Mouse (Mus musculus): ENCODE results near the gene Tspan13.

The Tspan13 gene

DNA sequence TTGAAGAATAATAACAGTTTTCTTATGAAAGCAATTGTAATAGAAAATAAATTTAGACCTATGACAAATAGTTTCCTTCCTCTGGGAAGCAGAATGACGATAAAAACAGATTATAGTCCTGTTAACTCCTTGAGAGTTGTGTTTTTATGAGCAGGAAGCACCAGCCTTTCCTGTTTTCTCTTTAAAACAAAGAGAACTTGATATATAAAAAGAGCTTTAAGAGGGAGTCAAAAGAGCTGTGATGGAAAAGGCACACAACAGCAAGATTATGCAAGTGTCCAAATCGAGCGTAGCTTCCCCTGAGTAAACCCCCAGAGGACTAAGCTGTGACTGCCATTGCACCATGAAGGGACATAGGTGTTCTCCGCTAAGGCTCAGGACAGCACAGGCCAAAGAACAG is 9.9 kb downstream of the Tspan13 start:
- no peak for DNase-seq (ENCODE audit: low read depth in 2 of 2, low spot score in 2 of 2)

DNA sequence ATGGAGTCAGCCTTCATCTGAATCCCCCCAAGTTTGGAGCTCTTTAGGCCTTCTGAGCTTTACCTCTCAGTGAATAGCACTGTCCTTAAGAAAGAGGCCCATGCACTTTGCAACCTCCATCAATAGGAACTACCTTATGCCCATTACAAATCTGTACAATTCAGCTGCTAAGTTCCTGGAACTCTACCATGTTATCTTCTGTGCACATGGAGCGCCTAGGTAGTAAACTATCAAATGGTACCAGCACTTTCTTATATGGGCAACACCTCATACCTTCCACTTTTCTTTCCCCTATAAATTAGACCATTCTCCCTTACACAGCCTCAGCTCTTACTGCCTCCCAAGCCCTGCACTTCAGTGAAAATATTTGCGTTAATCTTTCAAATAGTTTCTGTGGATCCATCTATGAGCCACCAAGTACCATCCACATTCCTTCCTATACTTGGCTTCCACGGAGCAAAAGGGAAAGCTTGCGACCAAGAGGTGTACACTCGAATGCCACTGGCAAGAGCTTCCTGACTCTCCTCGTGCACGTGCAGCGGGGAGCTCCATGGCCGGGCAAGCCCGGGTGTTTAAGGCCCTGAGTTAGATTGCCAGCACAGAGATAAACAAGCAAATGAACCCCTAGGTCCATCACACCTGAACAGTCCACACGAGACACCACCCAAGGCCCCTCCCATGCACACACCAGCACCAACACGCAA is 11.5 kb downstream of the Tspan13 start:
- no peak for DNase-seq (ENCODE audit: low read depth in 2 of 2, low spot score in 2 of 2)

DNA sequence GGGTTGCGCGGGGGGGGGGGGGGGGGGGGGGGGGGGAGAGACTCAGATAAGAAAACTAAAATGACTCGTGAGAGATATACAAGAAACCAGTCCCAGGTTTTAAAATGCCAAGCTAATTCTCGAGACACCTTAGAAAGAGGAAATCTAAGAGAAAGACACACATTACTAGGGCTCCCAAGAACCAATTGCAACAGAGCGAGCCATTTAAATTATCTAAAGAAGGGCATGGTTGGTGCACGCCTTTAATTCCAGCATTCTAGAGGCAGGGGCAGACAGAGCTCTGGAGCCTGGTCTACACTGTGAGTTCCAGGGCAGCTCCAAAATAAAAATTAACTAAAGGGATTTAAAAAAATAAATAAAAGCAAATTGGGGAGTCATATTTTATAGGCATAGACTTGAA is 12.6 kb downstream of the Tspan13 start:
- no peak for DNase-seq (ENCODE audit: low read depth in 2 of 2, low spot score in 2 of 2)

DNA sequence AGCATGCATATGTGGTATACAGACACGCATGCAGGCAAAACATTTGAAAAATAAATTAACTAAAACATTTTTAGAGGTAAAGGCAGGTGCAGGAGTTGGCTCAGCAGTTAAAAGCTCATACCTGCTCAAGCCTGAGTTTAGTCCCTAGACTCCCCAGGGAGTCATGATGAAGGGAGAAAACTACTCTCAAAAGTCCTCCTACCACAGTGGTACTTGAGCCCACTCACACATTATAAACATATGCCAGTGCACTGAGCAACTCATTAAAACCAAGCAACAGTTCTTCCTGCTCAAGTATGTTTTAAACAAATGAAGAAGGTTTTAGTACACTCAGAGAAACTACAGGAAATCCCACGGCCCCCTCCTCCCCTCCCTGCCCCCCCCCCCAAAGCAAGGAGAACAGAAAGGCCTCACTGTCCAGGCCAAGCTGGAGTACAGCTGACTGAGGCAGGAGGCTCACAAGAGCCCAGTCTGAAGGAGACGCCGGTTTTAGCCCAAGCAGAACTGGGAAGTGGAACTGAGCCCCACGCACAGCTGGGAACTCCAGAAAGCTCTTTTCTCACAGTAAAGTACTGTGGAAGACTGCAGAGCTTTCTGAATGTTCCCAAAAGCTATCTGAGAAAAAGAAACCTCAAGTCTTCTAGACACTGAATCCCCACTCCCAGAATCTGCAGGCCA is 13.2 kb downstream of the Tspan13 start:
- DNase-seq (ENCODE audit: low read depth in 2 of 2, low spot score in 2 of 2): no peak

DNA sequence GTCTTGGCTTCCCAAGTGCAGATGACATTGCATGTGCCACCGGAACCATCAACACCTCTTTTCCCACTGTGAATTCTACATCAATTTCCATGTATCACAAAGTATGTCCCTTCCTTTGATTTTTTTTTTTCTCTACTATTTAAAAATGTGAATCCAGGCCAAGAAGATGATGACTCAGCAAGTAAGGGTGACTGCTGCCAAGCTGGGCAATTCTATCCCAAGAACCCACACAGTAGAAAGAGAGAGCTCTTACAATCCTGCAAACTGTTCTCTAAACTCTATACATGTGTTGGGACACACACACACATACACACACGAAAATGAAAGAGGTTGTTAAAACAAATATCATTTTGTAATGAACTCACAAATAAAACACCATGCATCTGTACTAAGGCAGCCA is 15.1 kb downstream of the Tspan13 start:
- no peak for DNase-seq (ENCODE audit: low read depth in 2 of 2, low spot score in 2 of 2)

DNA sequence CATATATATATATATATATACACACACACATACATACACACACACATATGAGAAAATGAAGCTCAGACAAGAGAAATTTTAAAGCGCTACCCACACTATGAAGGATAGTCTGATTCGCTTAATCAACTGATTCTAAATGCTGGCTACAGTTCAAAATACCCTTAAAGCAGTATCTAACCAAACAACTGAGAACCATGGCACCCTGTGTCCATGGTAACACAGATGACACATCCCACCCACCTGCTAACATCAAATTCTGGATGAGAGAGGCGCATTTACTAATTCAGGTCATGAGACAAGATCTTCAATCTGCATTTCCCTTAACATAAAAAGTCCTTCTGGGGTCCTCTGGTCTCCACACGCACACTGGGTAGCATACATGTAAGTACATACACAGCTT is 16.2 kb downstream of the Tspan13 start:
- no peak for DNase-seq (ENCODE audit: low read depth in 2 of 2, low spot score in 2 of 2)

DNA sequence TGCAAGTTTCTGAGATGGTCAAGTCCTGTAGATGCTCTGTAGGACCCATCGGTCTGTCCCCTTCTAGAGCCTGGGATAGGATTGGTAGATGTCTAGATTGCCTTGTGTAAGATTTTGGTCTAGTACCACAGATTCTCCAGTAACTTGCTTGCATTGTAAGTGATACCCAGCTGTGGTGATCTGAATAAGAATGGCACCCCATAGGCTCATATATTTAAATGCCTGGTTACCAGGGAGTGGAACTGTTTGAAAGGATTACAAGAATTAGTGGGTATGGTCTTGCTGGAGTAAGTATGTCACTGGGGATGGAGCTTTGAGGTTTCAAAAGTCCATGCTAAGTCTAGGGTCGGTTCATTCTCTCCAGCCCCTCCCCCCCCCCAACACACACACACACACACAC is 21.6 kb downstream of the Tspan13 start:
- no peak for DNase-seq (ENCODE audit: low read depth in 2 of 2, low spot score in 2 of 2)

DNA sequence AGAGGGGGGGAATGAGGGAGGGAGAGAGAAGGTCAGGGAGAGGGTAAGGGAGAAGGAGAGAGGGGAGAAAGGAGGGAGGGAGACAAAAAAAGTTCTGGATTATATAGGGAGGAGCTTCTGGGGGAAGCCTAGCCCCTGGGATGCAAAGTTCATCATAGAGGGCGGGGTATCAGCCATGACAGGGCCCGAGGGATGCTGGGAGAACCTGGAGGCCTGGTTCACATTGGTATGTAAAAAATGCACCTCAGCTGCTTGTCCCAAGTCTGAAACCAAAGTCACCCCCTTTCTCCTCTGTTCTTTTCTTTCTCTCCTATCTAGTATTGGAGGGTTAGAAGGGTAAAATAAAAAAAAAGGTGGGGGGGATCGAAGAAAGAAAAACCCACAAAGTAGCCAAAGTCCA is 22.2 kb downstream of the Tspan13 start:
- no peak for DNase-seq (ENCODE audit: low read depth in 2 of 2, low spot score in 2 of 2)

DNA sequence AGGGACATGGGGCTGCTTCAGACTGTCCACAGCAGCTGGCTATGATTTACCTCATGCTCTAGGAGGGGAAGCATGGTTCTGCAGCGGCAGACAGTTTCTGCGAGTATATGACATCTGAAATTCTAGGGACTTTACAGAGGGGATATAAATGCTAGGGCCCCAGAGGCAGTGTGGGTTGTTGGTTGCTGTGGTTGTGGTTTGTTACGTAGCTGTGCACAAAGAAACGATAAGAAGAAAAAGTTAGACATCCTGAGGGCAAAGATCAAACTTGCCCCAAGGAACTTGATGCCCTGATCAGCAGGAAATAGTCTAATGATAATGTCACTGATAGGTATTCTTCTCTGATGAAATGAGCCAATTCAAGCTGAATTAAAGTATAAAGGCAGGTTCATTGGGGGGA is 22.7 kb downstream of the Tspan13 start:
- DNase-seq (ENCODE audit: low read depth in 2 of 2, low spot score in 2 of 2): peak; percentile 50 to 67

DNA sequence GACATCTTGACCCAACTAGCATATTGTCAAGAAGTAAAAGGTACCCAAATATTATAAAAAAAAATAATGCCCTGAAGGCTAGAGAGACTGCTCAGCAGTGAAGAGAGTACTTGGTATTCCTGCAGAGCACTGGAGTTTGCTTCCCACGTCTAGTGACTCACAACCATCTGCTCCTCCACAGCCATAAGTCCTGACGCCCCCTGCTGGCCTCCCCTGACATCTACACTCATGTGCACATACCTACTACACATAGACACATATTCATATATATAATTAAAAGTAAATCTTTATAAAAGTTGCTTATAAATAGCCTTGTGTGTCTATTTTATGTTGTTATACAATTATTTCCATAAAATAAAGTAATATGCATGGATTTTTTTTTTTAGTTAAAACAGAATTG is 24.5 kb downstream of the Tspan13 start:
- no peak for DNase-seq (ENCODE audit: low read depth in 2 of 2, low spot score in 2 of 2)

DNA sequence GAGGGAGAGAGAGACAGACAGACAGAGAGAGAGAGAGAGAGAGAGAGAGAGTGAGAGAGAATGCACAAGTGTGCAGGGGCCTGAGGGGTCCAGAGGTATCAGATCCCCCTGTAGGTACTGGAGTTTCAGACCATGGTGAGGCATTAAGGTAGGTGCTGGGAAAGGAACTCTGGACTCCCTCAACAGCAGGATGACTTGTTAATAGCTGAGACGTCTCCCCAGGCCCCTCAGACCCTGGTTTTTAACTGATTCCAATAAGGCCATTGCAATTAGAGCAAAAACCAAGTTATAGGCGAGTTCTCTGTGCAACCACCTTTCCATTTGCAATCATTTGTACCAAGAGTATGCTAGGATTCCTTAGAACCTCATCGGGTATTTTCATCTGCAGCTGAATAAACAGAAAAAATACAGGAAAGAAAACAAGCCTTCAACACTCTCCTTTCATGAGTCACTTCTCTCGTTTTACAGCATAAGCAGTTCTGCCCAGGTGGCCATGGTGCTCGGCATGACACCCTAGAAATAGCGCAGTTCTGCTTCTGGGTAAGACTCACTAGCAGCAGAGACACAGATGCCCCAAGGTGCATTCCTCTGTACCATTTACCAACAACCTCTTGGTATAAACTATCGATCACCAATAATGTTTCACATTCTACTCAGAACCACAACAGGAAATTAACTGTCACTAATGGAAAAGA is 28.9 kb downstream of the Tspan13 start:
- DNase-seq (ENCODE audit: low read depth in 2 of 2, low spot score in 2 of 2): no peak

DNA sequence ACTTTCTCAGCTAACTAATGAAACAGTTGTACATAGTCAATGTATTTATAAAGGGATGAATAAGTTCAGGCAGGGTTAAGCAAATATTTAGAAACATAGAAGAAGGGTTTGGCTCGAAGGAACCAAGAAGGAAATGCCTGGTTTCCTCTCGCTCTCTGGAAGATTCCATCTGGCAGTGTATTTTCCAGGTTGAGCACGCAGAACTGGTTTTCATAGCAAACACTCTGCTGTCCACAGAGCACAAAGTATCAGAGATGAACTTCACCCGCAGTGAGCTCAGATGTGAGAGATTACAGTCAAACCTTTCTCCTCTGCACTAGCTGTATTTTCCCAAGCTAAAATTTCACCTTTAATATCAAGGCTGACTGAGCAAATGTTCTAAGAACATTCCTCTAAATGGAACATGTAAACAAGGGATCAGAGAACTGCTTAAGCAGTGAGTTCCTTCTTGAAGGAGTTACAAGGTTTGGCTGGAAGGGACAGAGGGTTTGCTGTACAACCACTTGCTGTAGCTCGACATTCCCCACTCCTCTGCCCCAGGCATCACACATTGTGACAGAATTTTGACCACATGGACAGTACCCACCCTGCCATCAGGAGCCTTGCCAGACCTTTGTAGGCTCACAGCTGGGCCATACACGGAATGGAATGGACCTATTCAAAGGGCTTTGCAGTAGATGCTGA is 33.8 kb downstream of the Tspan13 start:
- DNase-seq (ENCODE audit: low read depth in 2 of 2, low spot score in 2 of 2): no peak

DNA sequence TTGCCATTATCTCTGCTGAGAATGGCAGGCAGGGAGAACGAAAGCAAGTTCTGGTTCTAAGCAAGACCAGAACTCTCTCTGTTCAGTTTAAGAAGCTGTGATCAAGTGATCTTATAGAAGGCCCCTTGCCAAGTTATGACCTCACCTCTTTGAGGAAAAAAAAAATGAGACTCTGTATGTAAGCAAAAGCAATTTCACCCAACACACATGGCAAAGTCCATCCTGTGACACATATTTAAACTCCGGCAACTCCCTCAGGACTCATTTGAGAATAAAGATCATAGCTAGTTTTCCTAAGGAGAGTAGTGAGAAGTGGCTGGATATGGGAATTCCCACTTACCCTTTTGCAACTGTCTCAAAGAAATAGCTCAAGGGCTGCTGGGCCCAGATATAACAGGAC is 34.7 kb downstream of the Tspan13 start:
- no peak for DNase-seq (ENCODE audit: low read depth in 2 of 2, low spot score in 2 of 2)

DNA sequence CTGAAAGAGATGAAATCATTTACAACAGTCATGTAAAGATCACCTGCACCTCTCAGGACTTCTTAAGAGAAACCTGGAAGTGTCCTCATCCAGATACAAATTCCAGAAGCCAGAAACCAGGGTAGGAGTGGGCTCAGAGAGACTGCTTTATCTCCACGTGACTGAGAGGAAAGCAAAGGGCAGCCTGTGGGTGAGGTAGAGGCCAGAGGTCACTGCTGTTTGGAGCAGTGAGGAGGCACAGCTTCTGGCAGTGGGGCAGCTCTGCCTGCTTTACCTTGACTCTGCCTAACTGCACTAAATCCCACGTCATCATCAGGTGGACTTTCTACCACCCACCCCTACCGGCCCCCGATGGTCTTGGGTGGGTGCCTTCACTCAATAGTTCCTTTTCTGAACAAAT is 37.6 kb downstream of the Tspan13 start:
- no peak for DNase-seq (ENCODE audit: low read depth in 2 of 2, low spot score in 2 of 2)

DNA sequence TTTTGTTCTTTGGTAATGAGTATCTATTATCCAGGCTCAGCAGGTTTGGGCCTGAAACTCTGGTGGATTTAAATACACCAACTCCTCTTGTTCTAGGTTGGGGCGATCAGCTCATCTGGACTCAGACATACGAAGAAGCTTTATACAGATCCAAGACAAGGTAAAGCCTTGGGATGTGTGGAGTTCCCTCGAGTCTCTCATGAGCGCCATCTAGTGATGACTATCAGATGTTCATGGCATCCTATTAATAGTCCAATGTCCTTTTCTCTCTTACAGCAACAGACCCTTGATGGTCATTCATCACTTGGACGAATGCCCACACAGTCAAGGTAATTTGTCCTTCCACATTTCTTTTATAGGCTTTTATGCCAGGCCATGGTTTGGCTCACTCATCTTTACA is 46.5 kb downstream of the Tspan13 start:
- DNase-seq (ENCODE audit: low read depth in 2 of 2, low spot score in 2 of 2): no peak

DNA sequence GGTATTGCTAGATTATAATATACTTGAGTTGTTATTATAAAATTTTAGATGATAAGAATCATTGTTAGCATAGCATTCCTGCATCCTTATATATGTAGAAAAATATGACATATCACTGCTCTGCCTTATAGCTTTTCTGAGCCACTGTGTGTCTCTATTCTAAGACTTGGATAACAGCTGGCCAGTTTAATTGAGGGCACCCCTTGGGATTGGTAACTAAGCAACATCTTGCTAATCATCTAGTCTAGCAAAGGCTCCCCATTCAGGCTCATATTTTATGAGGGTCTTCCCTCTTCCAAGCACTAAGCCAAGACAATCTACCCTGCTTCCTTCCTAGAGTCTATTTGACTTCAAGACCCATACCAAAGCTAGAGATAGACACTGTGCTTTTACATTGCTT is 48.2 kb downstream of the Tspan13 start:
- no peak for DNase-seq (ENCODE audit: low read depth in 2 of 2, low spot score in 2 of 2)

DNA sequence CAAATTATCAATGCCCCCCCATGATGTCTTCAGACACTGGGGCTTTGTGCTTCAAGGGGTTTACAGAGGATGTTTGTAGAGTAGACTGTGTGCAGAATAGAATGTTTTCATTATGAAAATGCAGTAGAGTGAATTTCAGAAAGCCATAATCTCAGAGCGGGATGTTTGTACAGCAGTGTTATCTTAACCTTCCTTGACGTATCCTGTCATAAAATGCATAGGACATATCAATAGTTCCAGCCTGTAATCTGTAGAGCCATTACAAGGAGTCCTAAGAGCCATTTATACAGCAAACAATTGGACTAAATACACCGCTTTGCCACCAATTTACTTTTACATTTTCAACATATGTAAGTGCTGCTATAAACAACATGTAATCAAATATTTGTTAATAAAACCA is 48.7 kb downstream of the Tspan13 start:
- DNase-seq (ENCODE audit: low read depth in 2 of 2, low spot score in 2 of 2): no peak

DNA sequence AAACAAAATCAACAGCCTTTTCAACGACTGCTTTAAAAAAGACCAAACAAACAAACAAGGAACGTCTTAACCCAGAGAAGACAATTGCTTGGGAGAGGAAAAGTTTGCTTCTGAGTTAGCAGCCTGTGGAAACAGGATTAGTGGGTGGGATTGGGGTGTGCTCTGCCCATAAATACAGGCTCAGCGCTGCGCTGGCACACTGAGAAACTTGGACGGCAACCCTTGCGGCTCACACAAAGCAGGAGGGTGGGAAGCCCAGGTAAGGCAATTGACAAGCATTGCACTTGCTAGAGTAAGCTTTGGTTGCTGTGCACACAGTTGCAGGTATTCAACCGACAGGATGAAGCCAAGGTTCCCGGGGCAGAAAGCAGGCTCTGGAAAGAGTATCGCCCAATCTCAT is 49.6 kb downstream of the Tspan13 start, which contains the start of gene Agr2:
Gene Agr2 (plus strand): TSS at position 197 of the 400 bp plus-strand sequence.
- no peak for DNase-seq (ENCODE audit: low read depth in 2 of 2, low spot score in 2 of 2)

DNA sequence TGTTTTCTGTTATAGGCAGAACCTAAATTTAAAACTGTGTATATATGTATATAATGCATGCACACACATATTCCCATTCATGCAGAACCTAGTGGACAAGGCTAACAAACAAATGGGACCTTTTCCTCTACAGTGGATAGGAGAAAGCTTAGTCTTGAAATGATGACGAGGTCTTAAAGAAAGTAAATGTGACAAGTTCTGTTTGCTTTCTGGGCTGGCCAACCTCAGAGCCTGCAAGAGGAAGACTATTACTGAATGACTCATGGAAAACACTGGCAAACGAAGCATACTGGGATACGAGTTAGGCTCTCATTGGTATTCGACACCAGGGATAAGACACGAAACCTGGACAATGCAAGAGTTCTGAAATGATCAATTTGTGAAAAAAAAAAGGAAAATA is 57.6 kb downstream of the Tspan13 start:
- DNase-seq (ENCODE audit: low read depth in 2 of 2, low spot score in 2 of 2): no peak

DNA sequence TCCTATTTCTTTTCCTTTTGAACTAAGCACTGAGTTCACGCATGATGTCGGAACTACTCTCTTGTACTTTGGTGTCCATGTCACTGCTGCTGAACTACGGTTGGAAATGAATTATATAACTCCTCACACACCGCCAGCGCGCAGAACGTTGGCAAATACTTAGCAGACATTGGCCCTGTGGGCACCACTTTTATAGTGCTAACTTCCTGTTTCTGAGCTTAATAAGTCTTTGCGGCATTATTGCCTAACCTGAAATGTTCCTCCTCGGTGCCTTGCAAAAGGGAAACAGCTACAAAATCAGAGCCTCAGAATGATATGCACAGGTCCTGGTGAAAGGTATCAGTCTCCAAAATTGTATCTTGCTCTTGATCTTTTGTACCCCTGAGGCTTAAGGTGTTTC is 58.8 kb downstream of the Tspan13 start:
- DNase-seq (ENCODE audit: low read depth in 2 of 2, low spot score in 2 of 2): peak in 1 of 2 experiments; percentile 9

DNA sequence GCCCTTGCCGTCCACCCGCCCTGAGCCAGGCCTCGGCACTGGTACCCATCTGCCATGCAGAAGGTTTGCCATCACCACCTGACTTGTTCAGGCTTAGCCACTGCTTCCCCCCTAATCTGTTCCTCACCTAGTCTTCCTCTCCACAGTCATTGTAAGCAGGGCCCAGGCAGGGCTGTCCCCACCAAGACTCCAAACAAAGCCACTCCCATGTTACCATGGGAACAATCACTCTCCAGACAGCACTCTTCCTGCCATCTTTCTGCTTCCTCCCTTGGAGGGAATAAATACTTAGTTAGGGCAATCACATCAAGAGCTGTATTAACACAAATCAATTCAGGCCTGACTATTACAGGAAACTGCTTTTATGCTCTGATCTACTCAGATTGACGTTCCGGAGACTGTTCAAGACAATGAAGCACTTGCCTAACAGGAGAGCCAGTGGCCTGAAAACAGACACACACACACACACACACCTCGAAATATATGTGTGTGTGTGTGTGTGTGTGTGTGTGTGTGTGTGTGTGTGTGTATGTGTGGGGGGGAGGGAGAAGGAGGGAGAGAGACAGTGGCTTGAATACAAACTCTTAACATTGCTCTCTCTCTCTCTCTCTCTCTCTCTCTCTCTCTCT is 60.5 kb downstream of the Tspan13 start:
- no peak for DNase-seq (ENCODE audit: low read depth in 2 of 2, low spot score in 2 of 2)

Measured in CD8-positive naive resting alpha-beta T cell, adult 2 months (primary cell).